Mouse (Mus musculus): ENCODE measurements around the gene Gm4565. TPM values are rescaled to one million over a fixed set of nuclear protein-coding genes. Genes with fewer than 3 reads are reported as not detected.

The Gm4565 gene
- polyA plus RNA-seq (2012; rRNA removed; ENCODE audit: low replicate concordance) = not detected in 2 replicates

GRCm38 (mm10) chr7:22588027-22588426 is at the start of gene Gm4565:
TSS of gene Gm4565 (minus strand) at chr7:22588127.

GRCm38 (mm10) chr7:22565243-22565642 is 22.7 kb downstream of the Gm4565 start, which contains the start of gene Gm4201:
TSS of gene Gm4201 (minus strand) at chr7:22565343.

GRCm38 (mm10) chr7:22534787-22535186 is 53.1 kb downstream of the Gm4565 start, which contains the start of gene Gm8677:
TSS of gene Gm8677 (minus strand) at chr7:22534887.

Other genes starting within 250 kb of the Gm4565 start
- not detected in 2 replicates for gene Gm8660, start 217.1 kb downstream of the Gm4565 start, polyA plus RNA-seq (2012; rRNA removed; ENCODE audit: low replicate concordance)
- gene Vmn1r148, start 174.5 kb downstream of the Gm4565 start, polyA plus RNA-seq (2012; rRNA removed; ENCODE audit: low replicate concordance) = not detected in 2 replicates
- not detected in 2 replicates for gene Vmn1r149, start 149.9 kb downstream of the Gm4565 start, polyA plus RNA-seq (2012; rRNA removed; ENCODE audit: low replicate concordance)
- not detected in 2 replicates for gene Gm10665, start 124.1 kb downstream of the Gm4565 start, polyA plus RNA-seq (2012; rRNA removed; ENCODE audit: low replicate concordance)
- not detected in 2 replicates for gene Vmn1r151, start 88.4 kb downstream of the Gm4565 start, polyA plus RNA-seq (2012; rRNA removed; ENCODE audit: low replicate concordance)
- gene Vmn1r152, start 65.2 kb downstream of the Gm4565 start, polyA plus RNA-seq (2012; rRNA removed; ENCODE audit: low replicate concordance) = not detected in 2 replicates
- not detected in 2 replicates for gene Gm8677, start 53.2 kb downstream of the Gm4565 start, polyA plus RNA-seq (2012; rRNA removed; ENCODE audit: low replicate concordance)
- not detected in 2 replicates for gene Gm4201, start 22.8 kb downstream of the Gm4565 start, polyA plus RNA-seq (2012; rRNA removed; ENCODE audit: low replicate concordance)
- not detected in 2 replicates for gene Vmn1r155, start 69.9 kb upstream of the Gm4565 start, polyA plus RNA-seq (2012; rRNA removed; ENCODE audit: low replicate concordance)
- not detected in 2 replicates for gene Gm8693, start 104.2 kb upstream of the Gm4565 start, polyA plus RNA-seq (2012; rRNA removed; ENCODE audit: low replicate concordance)
- gene Gm4567, start 131.6 kb upstream of the Gm4565 start, polyA plus RNA-seq (2012; rRNA removed; ENCODE audit: low replicate concordance) = not detected in 2 replicates
- not detected in 2 replicates for gene Vmn1r157, start 173.6 kb upstream of the Gm4565 start, polyA plus RNA-seq (2012; rRNA removed; ENCODE audit: low replicate concordance)
- gene Vmn1r158, start 202.7 kb upstream of the Gm4565 start, polyA plus RNA-seq (2012; rRNA removed; ENCODE audit: low replicate concordance) = not detected in 2 replicates

Data from mammary gland, adult 2 months (tissue).